Mouse (Mus musculus): ENCODE data around the gene Olfr605. TPM values are rescaled to one million over a fixed set of nuclear protein-coding genes. Genes with fewer than 3 reads are reported as not detected.
"Not testable (repeated sequence)": the region's sequence is repeated elsewhere in the genome, so short reads cannot be mapped to it uniquely, and the experiment has no call there.

The Olfr605 gene
- not detected in 2 replicates for total RNA-seq (2017)

DNA sequence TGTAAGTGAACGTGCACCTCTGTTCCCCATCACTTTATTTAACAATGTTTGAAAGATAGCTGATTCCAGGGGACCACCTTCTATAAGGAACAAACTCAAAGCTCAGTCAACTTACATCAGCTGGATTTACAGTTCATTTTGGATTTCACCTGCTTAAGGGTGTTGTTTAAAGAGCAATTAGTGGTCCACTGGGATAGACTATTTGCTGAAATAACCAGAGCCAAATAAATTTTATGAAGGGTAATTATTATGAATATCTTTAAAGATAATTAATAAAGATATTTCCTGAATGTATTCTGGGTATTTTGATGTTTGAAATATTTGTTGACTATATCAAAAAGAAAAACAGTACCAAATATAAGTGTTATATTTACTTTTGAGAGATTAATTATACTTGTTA, at the start of gene Olfr605:
Olfr605 (minus strand) TSS at position 101 of the 400 bp plus-strand sequence.
- ATAC-seq (ENCODE audit: extremely low read depth, insufficient number of reproducible peaks, low FRiP score, poor library complexity, severe bottlenecking) = no peak

DNA sequence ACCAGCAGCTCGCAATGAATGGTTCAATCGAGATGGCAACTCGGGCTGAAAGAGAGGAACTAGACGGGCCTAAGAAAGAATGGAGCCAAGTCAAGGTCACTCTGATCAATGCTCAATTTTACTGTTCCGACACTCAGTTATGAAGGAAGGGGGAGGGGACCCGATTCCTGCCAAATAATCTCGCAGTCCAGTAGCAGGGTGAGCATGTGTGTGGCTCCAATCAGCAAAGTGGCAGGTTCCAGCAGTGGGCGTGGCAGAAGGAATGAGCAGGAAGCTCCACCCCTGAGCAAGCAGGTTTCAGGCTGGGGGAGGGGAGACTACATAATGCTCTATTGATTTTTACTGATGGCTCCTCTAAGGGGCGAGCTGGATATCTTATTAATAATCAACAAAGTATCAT, 31.9 kb upstream of the Olfr605 start:
- not testable (repeated sequence) for ATAC-seq (ENCODE audit: extremely low read depth, insufficient number of reproducible peaks, low FRiP score, poor library complexity, severe bottlenecking)

DNA sequence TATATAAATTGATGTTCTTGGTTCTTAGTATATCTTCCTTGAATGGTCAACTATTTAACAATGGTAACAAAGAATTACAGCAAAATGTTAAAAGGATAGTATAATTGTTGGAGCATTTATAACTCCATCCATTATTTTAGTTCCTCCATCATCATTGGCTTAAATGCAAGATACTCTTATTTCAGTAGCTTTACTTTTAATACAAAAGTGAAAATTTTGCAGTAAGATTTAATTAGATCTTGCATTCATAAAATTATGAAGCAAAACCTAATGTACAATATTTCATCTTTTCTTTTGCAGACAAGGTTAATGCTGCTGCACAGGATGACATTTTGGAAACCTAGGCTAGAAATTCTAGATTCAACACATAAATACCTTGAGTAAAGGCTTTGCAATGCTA, 24.3 kb upstream of the Olfr605 start, which contains the start of gene Olfr608:
Olfr608 (plus strand) TSS at position 301 of the 400 bp plus-strand sequence.
- no peak for ATAC-seq (ENCODE audit: extremely low read depth, insufficient number of reproducible peaks, low FRiP score, poor library complexity, severe bottlenecking)

DNA sequence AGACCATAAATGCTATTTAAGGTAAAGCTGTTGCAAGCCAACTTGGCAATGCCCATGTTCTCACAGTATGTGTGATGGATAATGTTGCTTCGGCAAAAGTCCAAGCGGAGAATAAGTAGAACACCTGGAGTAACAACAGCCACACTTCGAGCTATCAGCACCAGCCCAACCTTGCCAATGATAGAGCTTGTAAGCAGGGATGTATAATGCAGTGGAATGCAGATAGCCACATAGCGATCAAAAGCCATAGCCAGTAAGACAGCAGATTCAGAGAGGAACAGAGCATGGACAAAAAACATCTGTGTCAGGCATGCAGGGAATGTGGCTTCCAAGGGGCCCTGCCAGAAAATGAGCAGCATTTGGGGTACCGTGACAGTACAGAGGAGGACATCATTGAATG, 15.4 kb upstream of the Olfr605 start:
- ATAC-seq (ENCODE audit: extremely low read depth, insufficient number of reproducible peaks, low FRiP score, poor library complexity, severe bottlenecking) = no peak

DNA sequence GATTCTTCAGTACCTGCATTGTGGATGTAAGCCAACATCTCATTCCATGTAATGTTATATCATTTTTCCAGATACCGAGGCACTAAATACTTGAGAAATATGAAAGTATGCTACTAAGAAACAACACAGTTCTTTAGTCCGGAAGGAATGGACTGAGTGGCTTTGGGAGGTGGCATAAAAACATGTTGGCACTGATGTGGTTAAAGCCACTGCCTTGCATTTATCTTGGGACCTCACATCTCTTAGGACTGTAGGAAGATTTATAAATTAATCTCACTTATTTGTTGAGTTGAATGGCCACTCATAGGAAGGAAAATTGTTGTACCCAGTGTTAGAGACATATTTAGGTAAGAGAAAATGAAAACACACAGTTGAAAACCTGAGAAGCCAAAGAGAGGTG, 3.5 kb upstream of the Olfr605 start, which contains the start of gene Olfr606:
Olfr606 (plus strand) TSS at position 301 of the 400 bp plus-strand sequence.
- no peak for ATAC-seq (ENCODE audit: extremely low read depth, insufficient number of reproducible peaks, low FRiP score, poor library complexity, severe bottlenecking)

DNA sequence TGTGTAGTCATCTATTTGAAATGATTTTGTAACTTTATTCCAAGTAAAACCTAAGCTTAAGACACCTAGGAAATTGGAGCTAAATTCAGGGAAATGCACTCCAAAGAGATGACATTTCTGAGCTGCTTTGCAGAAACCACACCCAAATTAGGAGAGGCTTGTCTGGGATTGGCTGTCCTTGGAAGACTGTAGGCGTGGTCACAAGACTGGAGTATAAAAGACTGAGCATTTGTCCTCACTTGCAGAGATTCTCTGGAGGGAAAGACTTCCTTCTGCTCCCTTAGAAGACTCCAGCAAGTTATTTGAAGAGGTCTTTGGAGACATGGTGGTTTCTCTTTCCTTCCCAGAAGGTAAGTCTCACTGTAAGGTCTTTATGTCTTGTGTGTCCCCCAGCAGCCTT, 30.5 kb downstream of the Olfr605 start, which contains the start of gene Usp17lc:
Usp17lc (plus strand) TSS at position 301 of the 400 bp plus-strand sequence.
- ATAC-seq (ENCODE audit: extremely low read depth, insufficient number of reproducible peaks, low FRiP score, poor library complexity, severe bottlenecking) = not testable (repeated sequence)

DNA sequence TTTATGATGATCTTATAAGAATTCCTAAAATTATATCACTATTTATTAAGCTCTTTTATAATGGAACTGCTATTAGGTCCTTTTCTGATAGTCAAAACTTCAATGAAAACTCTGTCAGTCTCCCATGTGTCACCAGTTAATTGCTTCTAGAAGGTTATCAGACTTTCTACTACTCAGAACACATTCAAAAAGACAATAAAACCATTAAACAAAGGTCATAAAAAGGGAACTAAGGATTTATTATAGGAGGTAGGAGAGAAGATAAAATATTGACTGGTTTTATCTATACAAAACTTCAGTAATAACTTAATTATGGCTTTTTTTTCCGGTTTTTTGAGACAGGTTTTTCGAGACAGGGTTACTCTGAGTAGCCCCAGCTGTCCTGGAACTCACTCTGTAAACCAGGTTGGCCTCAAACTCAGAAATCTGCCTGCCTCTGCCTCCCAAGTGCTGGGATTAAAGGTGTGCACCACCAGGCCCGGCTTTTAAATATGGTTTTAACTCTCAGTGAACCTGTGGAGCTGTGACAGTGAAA, 38.7 kb downstream of the Olfr605 start:
- ATAC-seq (ENCODE audit: extremely low read depth, insufficient number of reproducible peaks, low FRiP score, poor library complexity, severe bottlenecking) = not testable (repeated sequence)

DNA sequence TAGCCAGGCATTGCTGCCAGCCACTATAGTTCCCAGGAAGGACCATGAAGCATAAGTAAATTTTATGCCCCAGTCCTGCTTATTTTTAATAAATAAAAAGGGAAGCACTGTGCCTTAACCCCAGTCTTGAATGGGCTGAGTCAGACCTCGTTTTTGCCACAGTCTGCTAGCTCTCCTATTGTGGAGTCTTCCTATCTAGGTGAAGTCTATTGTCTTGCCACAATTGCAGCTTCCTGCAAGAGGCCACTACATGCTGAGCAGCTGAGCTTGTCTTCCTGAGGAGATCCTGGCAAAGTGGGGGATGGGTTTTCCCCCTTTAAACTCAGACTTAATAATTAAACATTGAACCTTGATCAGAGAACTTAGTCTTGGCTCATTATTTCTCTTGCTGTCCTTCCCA, 46.3 kb downstream of the Olfr605 start:
- ATAC-seq (ENCODE audit: extremely low read depth, insufficient number of reproducible peaks, low FRiP score, poor library complexity, severe bottlenecking) = no peak

DNA sequence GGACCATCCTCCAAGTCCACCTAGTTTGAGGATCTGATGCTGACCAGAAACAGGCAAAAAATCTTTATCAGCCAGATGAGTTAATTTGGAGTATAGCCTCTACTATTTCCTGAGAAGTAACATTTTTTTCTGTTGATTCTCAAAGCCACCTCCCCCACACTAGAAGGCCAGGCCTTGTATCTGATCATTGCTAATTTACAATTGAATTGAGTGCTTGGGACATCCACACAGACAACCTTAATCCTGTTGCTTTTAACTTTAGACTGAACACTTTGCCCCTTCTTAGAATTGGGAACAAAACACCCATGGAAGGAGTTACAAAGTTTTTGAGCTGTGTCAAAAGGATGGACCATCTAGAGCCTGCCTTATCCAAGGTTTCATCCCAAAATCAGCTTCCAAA, 47.5 kb downstream of the Olfr605 start:
- no peak for ATAC-seq (ENCODE audit: extremely low read depth, insufficient number of reproducible peaks, low FRiP score, poor library complexity, severe bottlenecking)

Other genes with a start within 250 kb of the Olfr605 start
- gene Olfr593, start 233.6 kb downstream of the Olfr605 start, total RNA-seq (2017) = not detected in 2 replicates
- not detected in 2 replicates for gene Olfr594, start 228.4 kb downstream of the Olfr605 start, total RNA-seq (2017)
- not detected in 2 replicates for gene Usp17ld, start 192.9 kb downstream of the Olfr605 start, total RNA-seq (2017)
- not detected in 2 replicates for gene Olfr596, start 139.8 kb downstream of the Olfr605 start, total RNA-seq (2017)
- not detected in 2 replicates for gene Olfr597, start 129.1 kb downstream of the Olfr605 start, total RNA-seq (2017)
- not detected in 2 replicates for gene Olfr598, start 121.9 kb downstream of the Olfr605 start, total RNA-seq (2017)
- not detected in 2 replicates for gene Olfr599, start 109.5 kb downstream of the Olfr605 start, total RNA-seq (2017)
- gene Olfr600, start 95.8 kb downstream of the Olfr605 start, total RNA-seq (2017) = 0.23 TPM in 1 of 2 replicates, not detected in the other
- not detected in 2 replicates for gene Olfr601, start 82.8 kb downstream of the Olfr605 start, total RNA-seq (2017)
- gene Olfr603, start 59.3 kb downstream of the Olfr605 start, total RNA-seq (2017) = not detected in 2 replicates
- not detected in 2 replicates for gene Usp17lc, start 30.4 kb downstream of the Olfr605 start, total RNA-seq (2017)
- not detected in 2 replicates for gene Olfr606, start 3.6 kb upstream of the Olfr605 start, total RNA-seq (2017)
- gene Olfr607, start 18.7 kb upstream of the Olfr605 start, total RNA-seq (2017) = not detected in 2 replicates
- not detected in 2 replicates for gene Olfr608, start 24.4 kb upstream of the Olfr605 start, total RNA-seq (2017)
- gene Olfr609, start 52.6 kb upstream of the Olfr605 start, total RNA-seq (2017) = 0.12 TPM in 1 of 2 replicates, not detected in the other
- not detected in 2 replicates for gene Olfr610, start 66.7 kb upstream of the Olfr605 start, total RNA-seq (2017)
- not detected in 2 replicates for gene Olfr611, start 75.4 kb upstream of the Olfr605 start, total RNA-seq (2017)
- not detected in 2 replicates for gene Olfr612, start 97.3 kb upstream of the Olfr605 start, total RNA-seq (2017)
- not detected in 2 replicates for gene Olfr613, start 102.6 kb upstream of the Olfr605 start, total RNA-seq (2017)
- gene Olfr615, start 110.6 kb upstream of the Olfr605 start, total RNA-seq (2017) = not detected in 2 replicates
- gene Olfr616, start 123.7 kb upstream of the Olfr605 start, total RNA-seq (2017) = not detected in 2 replicates
- not detected in 2 replicates for gene Olfr617, start 127.6 kb upstream of the Olfr605 start, total RNA-seq (2017)
- not detected in 2 replicates for gene Olfr618, start 144.7 kb upstream of the Olfr605 start, total RNA-seq (2017)
- gene Olfr619, start 155.1 kb upstream of the Olfr605 start, total RNA-seq (2017) = not detected in 2 replicates
- gene Olfr620, start 167.1 kb upstream of the Olfr605 start, total RNA-seq (2017) = 0.25 TPM in 1 of 2 replicates, not detected in the other
- not detected in 2 replicates for gene Olfr622, start 197.3 kb upstream of the Olfr605 start, total RNA-seq (2017)
- gene Olfr623, start 218.3 kb upstream of the Olfr605 start, total RNA-seq (2017) = not detected in 2 replicates
- gene Olfr624, start 225.8 kb upstream of the Olfr605 start, total RNA-seq (2017) = 0.12 TPM in 1 of 2 replicates, not detected in the other
- not detected in 2 replicates for gene Olfr625-ps1, start 237.3 kb upstream of the Olfr605 start, total RNA-seq (2017)

Data from neutrophil, adult 5-6 weeks (primary cell).